7 mouse cellular contexts compared by ENCODE assay signal in the genomic region with DNA sequence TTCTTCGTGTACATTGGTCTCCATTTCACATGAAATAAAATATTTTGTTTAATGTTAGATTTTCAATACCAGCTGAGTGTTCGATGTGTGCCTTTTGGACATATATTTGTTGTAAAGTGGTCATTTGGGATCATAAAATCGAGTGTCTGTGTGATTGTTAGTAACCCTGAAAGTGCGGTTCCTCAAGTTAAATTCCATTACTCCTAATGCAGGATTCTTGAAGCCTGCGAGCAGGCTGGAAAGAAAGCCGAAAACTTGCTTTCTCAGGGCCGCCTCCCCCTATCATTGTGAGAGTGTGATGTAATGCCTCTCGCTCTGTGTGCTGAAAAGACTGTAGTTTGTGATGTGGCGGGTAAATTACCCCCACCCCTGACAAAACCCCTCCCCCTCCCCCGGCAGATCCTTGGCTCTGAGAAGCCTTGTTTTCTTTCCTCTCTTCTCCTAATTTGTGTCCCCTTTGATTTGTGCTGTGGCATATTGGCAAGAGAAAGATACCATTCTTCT.
A peak's percentile ranks its signal among the peaks of the same experiment; 100 is the strongest.
DNase-seq lines count a peak whose midpoint lies in the region; ATAC-seq and TF ChIP-seq lines count a peak whose summit lies in the region.

No protein-coding gene starts in this region.

- H3K27ac ChIP-seq in embryonic facial prominence, embryonic 10.5 days (replicated peaks) = peak overlapping the region; percentile 95
- H3K27ac ChIP-seq in heart, embryonic 16.5 days (ENCODE audit: low read length) = peak overlapping the region; percentile 95

- H3K4me3 ChIP-seq in E14TG2a.4 (replicated peaks; ENCODE audit: low read length) = peak overlapping the region; percentile 80
- peak overlapping the region; percentile 73 for H3K4me3 ChIP-seq in embryonic facial prominence, embryonic 10.5 days
- peak overlapping the region; percentile 75 for H3K4me3 ChIP-seq in heart, embryonic 16.5 days (ENCODE audit: low read length)

- H3K36me3 ChIP-seq in E14TG2a.4 (ENCODE audit: insufficient read depth, low read length) = no peaks in the 10 kb centered on the region
- H3K36me3 ChIP-seq in embryonic facial prominence, embryonic 10.5 days (replicated peaks) = no peaks in the 10 kb centered on the region
- H3K36me3 ChIP-seq in heart, embryonic 16.5 days (ENCODE audit: control insufficient read depth, insufficient read depth) = no peaks in the 10 kb centered on the region

- TF ChIP-seq CTCF in E14TG2a.4 (conservative IDR thresholded peaks at IDR 0.05; ENCODE audit: low read length) = no peak

- peak; percentile 68 for DNase-seq in adipocyte (ENCODE audit: low spot score)
- DNase-seq in embryonic facial prominence, embryonic 10.5 days (ENCODE audit: low spot score) = peak; percentile 77
- peak; percentile 29 to 55 for DNase-seq in layer of hippocampus, postnatal 14 days (ENCODE audit: low spot score in 2 of 2)
- peak; percentile 51 for DNase-seq in lung, postnatal 36 days
- peak; percentile 55 for DNase-seq in right cerebral cortex, postnatal 4 days

- no peaks in the 10 kb centered on the region for H3K9me3 ChIP-seq in E14TG2a.4 (ENCODE audit: low read length)
- H3K9me3 ChIP-seq in embryonic facial prominence, embryonic 10.5 days = no peaks in the 10 kb centered on the region
- no peaks in the 10 kb centered on the region for H3K9me3 ChIP-seq in heart, embryonic 16.5 days (replicated peaks; ENCODE audit: control insufficient read depth, low read length)

- under 1% methylated on average over 10 of the region's 10 CpGs for WGBS in embryonic facial prominence, embryonic 10.5 days
- under 1% methylated on average over 10 of the region's 10 CpGs for WGBS in heart, embryonic 16.5 days

- ATAC-seq in heart, embryonic 16.5 days (replicated peaks; ENCODE audit: extremely low read depth, insufficient read depth, low FRiP score) = 0 out of 2 replicates have a peak, but pooled peaks have one; percentile 14

- H3K27me3 ChIP-seq in E14TG2a.4 (ENCODE audit: insufficient read depth, low read length) = no peaks in the 10 kb centered on the region
- H3K27me3 ChIP-seq in embryonic facial prominence, embryonic 10.5 days (replicated peaks; ENCODE audit: low read depth, poor library complexity, severe bottlenecking) = no peaks in the 10 kb centered on the region
- H3K27me3 ChIP-seq in heart, embryonic 16.5 days (ENCODE audit: control insufficient read depth, insufficient read depth, low read length) = no peaks in the 10 kb centered on the region

- H3K4me2 ChIP-seq in heart, embryonic 16.5 days (ENCODE audit: low read depth, low read length) = peak overlapping the region; percentile 77

- H3K4me1 ChIP-seq in E14TG2a.4 (replicated peaks; ENCODE audit: low read depth, low read length) = peaks cover 45% of the 10 kb centered on the region
- peaks cover 48% of the 10 kb centered on the region for H3K4me1 ChIP-seq in embryonic facial prominence, embryonic 10.5 days
- H3K4me1 ChIP-seq in heart, embryonic 16.5 days (ENCODE audit: control insufficient read depth, insufficient read depth, low read length) = peaks cover 31% of the 10 kb centered on the region

- H3K9ac ChIP-seq in heart, embryonic 16.5 days (ENCODE audit: low read length) = peak overlapping the region; percentile 84

Comparison
In these comparisons a context has a peak if more than half of its experiments do, and no peak if none do; other contexts are left out.
1. Peak in every context shown above with its lines: DNase-seq, ATAC-seq, H3K4me3 ChIP-seq and H3K27ac ChIP-seq.